Mouse (Mus musculus): ENCODE results near the gene Rgs6. TPM values are rescaled to one million over a fixed set of nuclear protein-coding genes. Genes with fewer than 3 reads are reported as not detected.

The Rgs6 gene
- polyA plus RNA-seq, 1 experiment from 2014 or later = 8.6 TPM

DNA sequence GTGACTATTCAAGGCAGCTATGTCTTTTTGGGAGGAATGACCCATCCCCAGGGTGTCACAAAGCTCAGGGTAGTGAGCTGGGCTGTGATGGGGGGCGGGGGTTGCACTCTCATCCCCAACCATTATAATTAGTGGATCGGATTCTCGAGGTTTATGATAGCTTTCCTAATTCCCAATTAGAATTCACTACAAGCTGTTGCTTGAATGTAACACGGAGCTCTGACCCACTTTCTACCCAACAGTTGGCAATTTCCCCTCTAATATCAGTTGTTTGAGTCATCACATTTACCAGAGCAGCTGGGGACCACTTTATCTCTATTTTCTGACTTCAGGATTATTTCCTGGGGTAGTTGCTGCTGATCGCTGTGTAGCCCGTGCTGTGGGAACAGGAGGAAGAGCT, 231.9 kb downstream of the Rgs6 start:
- Histone ChIP-seq H3K4me2 (no peak overlapping the region), H3K36me3 (no peaks in the 10 kb centered on the region), H3K4me3 (no peak overlapping the region), H3K27ac (replicated peaks) (no peak overlapping the region), H3K9ac (no peak overlapping the region), H3K27me3 (no peaks in the 10 kb centered on the region), H3K9me3 (no peaks in the 10 kb centered on the region), H3K4me1 (replicated peaks) (no peaks in the 10 kb centered on the region)
- no peak for ATAC-seq (ENCODE audit: low FRiP score, low read depth)
- 67% methylated on average over 6 of the region's 6 CpGs for WGBS

DNA sequence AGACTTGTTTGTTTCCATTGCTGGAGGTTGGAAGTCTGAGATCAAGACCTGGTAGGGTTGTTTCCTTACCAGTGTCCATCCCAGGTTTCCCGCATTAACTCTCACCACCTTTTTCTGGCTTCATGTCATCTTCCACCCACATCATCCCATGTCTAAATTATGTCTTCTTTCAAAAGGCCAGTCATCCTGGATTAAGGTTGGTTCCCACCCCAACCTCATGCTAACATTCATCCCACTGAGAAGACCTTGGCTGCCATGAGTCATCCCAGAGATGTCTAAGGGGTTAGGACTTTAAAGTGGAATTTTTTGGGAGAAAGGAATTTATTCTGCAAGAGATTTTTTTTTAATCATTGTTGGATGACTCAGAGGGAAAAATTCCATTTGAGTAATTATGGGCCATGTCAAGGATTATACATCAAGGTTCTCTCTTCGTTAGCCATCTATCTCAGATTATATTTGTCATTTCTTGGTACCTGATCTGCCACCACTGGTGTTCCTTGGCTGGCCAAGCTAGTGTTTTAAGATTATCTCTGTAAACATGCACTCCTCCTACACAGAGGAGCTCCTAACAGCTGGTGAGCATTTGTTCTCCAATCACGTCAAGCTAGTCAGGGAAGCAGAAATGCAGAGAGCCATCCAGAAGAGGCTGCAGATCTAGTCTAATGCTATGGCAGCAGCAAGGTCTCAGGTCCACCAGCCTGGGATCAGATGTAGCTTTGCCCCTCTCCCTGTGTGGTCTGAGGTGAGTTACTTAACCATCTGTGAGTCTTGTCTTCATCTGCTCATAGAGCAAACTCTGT, 234.9 kb downstream of the Rgs6 start:
- 89% methylated on average over 3 of the region's 3 CpGs for WGBS

DNA sequence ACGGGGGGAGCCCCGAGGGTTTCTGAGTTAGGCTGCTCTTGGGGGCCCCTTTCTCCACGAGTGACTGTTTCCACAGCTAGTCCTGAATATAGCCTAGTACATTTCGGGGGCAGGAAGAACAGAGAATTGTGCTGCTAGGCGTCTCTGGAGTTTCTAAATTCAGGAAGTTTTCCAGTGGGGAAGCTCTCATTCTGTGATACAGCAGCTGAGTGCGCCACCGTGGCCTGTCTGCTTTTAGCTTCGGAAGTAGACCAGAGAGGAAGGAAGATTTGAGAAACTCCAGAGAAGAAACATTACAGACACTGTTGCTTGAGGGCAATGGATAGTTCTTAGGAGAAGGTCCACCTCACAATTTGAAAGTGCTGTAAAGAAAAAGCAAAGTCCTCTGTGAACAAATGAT, 242.2 kb downstream of the Rgs6 start:
- Histone ChIP-seq H3K27me3 (no peaks in the 10 kb centered on the region), H3K9ac (no peak overlapping the region), H3K4me3 (no peak overlapping the region), H3K36me3 (no peaks in the 10 kb centered on the region), H3K4me2 (no peak overlapping the region), H3K4me1 (replicated peaks) (no peaks in the 10 kb centered on the region), H3K27ac (replicated peaks) (no peak overlapping the region), H3K9me3 (no peaks in the 10 kb centered on the region)
- WGBS = 88% methylated on average over 8 of the region's 8 CpGs
- ATAC-seq (ENCODE audit: low FRiP score, low read depth) = no peak

More for the DNA sequence above, 234.9 kb downstream of the Rgs6 start:
- Histone ChIP-seq H3K4me1 (replicated peaks) (no peaks in the 10 kb centered on the region), H3K9me3 (no peaks in the 10 kb centered on the region), H3K36me3 (no peaks in the 10 kb centered on the region), H3K9ac (no peak overlapping the region), H3K27me3 (no peaks in the 10 kb centered on the region), H3K4me3 (no peak overlapping the region), H3K4me2 (no peak overlapping the region), H3K27ac (replicated peaks) (no peak overlapping the region)
- ATAC-seq (ENCODE audit: low FRiP score, low read depth) = no peak

GRCm38 (mm10) chr12:82838544-82838943, 250.5 kb downstream of the Rgs6 start:
- no peaks in the 10 kb centered on the region for H3K27me3 ChIP-seq
- H3K4me2 ChIP-seq = no peak overlapping the region
- ATAC-seq (ENCODE audit: low FRiP score, low read depth) = no peak
- H3K9me3 ChIP-seq = no peaks in the 10 kb centered on the region
- H3K27ac ChIP-seq (replicated peaks) = no peak overlapping the region
- H3K36me3 ChIP-seq = no peaks in the 10 kb centered on the region
- H3K4me1 ChIP-seq (replicated peaks) = peaks cover 3% of the 10 kb centered on the region; the same call in 1 of the 2 replicates
- H3K4me3 ChIP-seq = no peak overlapping the region
- 97% methylated on average over 1 of the region's 1 CpGs for WGBS
- H3K9ac ChIP-seq = no peak overlapping the region

GRCm38 (mm10) chr12:82841566-82841965, 253.5 kb downstream of the Rgs6 start:
- no peaks in the 10 kb centered on the region for H3K9me3 ChIP-seq
- H3K27me3 ChIP-seq = no peaks in the 10 kb centered on the region
- ATAC-seq (ENCODE audit: low FRiP score, low read depth) = no peak
- no peak overlapping the region for H3K4me2 ChIP-seq
- H3K4me1 ChIP-seq (replicated peaks) = peaks cover 3% of the 10 kb centered on the region; the same call in 1 of the 2 replicates
- H3K4me3 ChIP-seq = no peak overlapping the region
- 66% methylated on average over 6 of the region's 6 CpGs for WGBS
- H3K36me3 ChIP-seq = no peaks in the 10 kb centered on the region
- H3K27ac ChIP-seq (replicated peaks) = no peak overlapping the region
- no peak overlapping the region for H3K9ac ChIP-seq

DNA sequence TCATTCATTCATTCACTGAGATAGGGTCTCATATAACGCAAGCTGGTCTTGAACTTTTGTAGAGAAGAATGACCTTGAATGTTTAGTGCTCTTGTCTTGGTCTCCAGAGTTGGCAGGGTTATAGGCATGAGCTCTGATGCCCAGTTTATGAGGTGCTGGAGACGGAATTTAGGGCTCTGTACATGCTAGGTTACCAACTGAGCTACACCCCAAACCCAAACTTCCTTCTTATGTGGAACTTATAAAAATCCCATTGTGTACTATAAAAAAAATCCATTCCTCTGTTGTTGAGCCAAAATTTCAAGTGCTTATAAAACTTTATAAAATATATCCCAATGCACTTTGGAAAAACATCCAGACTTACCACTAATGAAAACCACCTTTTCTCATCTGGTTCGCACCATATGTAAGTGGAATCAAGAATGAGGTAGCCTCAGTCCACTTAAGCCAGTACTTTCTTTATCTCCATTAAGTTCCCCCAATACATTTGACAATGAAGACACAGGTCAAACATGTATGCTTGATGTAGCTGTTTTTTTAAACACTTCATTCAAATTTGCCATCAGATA, 260.3 kb downstream of the Rgs6 start:
- no peak overlapping the region for H3K4me3 ChIP-seq
- no peak overlapping the region for H3K9ac ChIP-seq
- no peaks in the 10 kb centered on the region for H3K4me1 ChIP-seq (replicated peaks)
- no peaks in the 10 kb centered on the region for H3K27me3 ChIP-seq
- no peak overlapping the region for H3K4me2 ChIP-seq
- 84% methylated on average over 3 of the region's 3 CpGs for WGBS
- H3K9me3 ChIP-seq = no peaks in the 10 kb centered on the region
- no peak overlapping the region for H3K27ac ChIP-seq (replicated peaks)
- H3K36me3 ChIP-seq = no peaks in the 10 kb centered on the region
- no peak for ATAC-seq (ENCODE audit: low FRiP score, low read depth)

DNA sequence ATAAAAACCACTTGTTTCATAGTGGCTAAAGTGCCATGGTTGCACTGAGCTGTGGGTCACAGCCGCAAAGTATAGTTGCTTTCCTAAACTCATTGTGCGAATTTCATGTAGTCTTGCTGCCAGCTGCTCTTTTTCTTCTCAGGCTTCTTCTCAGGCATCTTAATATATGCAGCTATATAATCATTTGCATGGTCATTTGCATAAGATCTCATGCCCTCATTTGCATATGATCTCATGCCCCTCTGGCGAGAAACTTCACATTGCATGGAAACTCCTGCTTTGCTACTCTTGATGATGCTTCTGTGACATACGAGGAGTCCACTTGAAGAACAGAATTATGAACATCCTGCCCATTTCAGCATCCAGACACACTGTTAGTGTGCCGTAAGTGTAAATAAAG, 266.8 kb downstream of the Rgs6 start:
- H3K36me3 ChIP-seq = no peaks in the 10 kb centered on the region
- no peaks in the 10 kb centered on the region for H3K9me3 ChIP-seq
- H3K27me3 ChIP-seq = no peaks in the 10 kb centered on the region
- H3K4me3 ChIP-seq = no peak overlapping the region
- H3K9ac ChIP-seq = no peak overlapping the region
- ATAC-seq (ENCODE audit: low FRiP score, low read depth) = no peak
- WGBS = 62% methylated on average over 5 of the region's 5 CpGs
- no peak overlapping the region for H3K4me2 ChIP-seq
- no peaks in the 10 kb centered on the region for H3K4me1 ChIP-seq (replicated peaks)
- H3K27ac ChIP-seq (replicated peaks) = no peak overlapping the region

GRCm38 (mm10) chr12:82855333-82856107, 267.4 kb downstream of the Rgs6 start:
- Histone ChIP-seq H3K27ac (replicated peaks) (no peak overlapping the region), H3K9ac (no peak overlapping the region), H3K9me3 (no peaks in the 10 kb centered on the region), H3K4me3 (no peak overlapping the region), H3K27me3 (no peaks in the 10 kb centered on the region), H3K36me3 (no peaks in the 10 kb centered on the region), H3K4me2 (no peak overlapping the region), H3K4me1 (replicated peaks) (no peaks in the 10 kb centered on the region)
- ATAC-seq (ENCODE audit: low FRiP score, low read depth) = no peak
- 71% methylated on average over 4 of the region's 4 CpGs for WGBS

- Histone ChIP-seq H3K9me3 (no peaks in the 10 kb centered on the region), H3K36me3 (no peaks in the 10 kb centered on the region), H3K4me2 (no peak overlapping the region), H3K4me1 (replicated peaks) (no peaks in the 10 kb centered on the region), H3K27me3 (no peaks in the 10 kb centered on the region), H3K27ac (replicated peaks) (no peak overlapping the region), H3K9ac (no peak overlapping the region), H3K4me3 (no peak overlapping the region)
- 58% methylated on average over 2 of the region's 2 CpGs for WGBS
- ATAC-seq (ENCODE audit: low FRiP score, low read depth) = no peak
Observed at GRCm38 (mm10) chr12:82865686-82866085, 277.6 kb downstream of the Rgs6 start.

DNA sequence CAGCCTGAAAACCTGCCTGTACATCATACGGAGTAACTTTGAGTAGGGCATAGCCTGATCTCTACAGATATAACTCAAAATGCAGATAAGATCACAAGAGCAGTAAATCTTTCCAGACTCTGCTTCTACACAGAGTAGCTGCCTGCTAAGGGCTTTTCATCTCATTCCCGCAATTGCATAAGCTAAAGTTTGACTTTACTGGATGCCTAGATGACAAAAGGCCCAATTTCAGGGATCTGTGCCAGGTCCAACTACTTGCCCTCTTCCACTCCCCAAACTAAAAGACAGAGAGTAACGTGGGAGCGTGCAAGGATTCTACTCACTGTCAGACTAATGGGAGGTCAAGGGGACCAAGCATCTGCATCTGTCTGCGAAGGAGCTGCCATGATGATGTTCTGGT, 292.6 kb downstream of the Rgs6 start:
- H3K27me3 ChIP-seq = no peaks in the 10 kb centered on the region
- no peak overlapping the region for H3K27ac ChIP-seq (replicated peaks)
- no peak for ATAC-seq (ENCODE audit: low FRiP score, low read depth)
- H3K9ac ChIP-seq = no peak overlapping the region
- no peak overlapping the region for H3K4me2 ChIP-seq
- H3K9me3 ChIP-seq = no peaks in the 10 kb centered on the region
- H3K36me3 ChIP-seq = no peaks in the 10 kb centered on the region
- H3K4me3 ChIP-seq = no peak overlapping the region
- 86% methylated on average over 5 of the region's 5 CpGs for WGBS
- H3K4me1 ChIP-seq (replicated peaks) = no peaks in the 10 kb centered on the region

GRCm38 (mm10) chr12:82883079-82883478, 295.0 kb downstream of the Rgs6 start:
- no peak overlapping the region for H3K27ac ChIP-seq (replicated peaks)
- 96% methylated on average over 1 of the region's 1 CpGs for WGBS

More at GRCm38 (mm10) chr12:82883079-82883478, 295.0 kb downstream of the Rgs6 start:
- no peak overlapping the region for H3K4me2 ChIP-seq
- H3K36me3 ChIP-seq = no peaks in the 10 kb centered on the region
- H3K9me3 ChIP-seq = no peaks in the 10 kb centered on the region
- H3K27me3 ChIP-seq = no peaks in the 10 kb centered on the region
- no peak overlapping the region for H3K9ac ChIP-seq
- H3K4me1 ChIP-seq (replicated peaks) = no peaks in the 10 kb centered on the region
- ATAC-seq (ENCODE audit: low FRiP score, low read depth) = no peak
- H3K4me3 ChIP-seq = no peak overlapping the region
